Mouse (Mus musculus): ENCODE data around the gene Slamf8. TPM values are rescaled to one million over a fixed set of nuclear protein-coding genes. Genes with fewer than 3 reads are reported as not detected.

The Slamf8 gene
- polyA plus RNA-seq, 1 experiment from 2014 or later: not detected

GRCm38 (mm10) chr1:172551009-172551408 lies 39.4 kb downstream of the Slamf8 start:
- H3K9ac ChIP-seq (ENCODE audit: low read depth, low read length): no peak overlapping the region
- H3K4me2 ChIP-seq (replicated peaks; ENCODE audit: low read depth, low read length): peak overlapping the region; percentile 61
- 0 out of 2 replicates have a peak, but pooled peaks cover 2% of the 10 kb centered on the region for H3K27me3 ChIP-seq (ENCODE audit: control insufficient read depth, insufficient read depth, low read length)
- ATAC-seq (ENCODE audit: low FRiP score) (0 out of 2 replicates have a peak, but pooled peaks have one; percentile 17), DNase-seq (ENCODE audit: low spot score) (no peak)
- no peaks in the 10 kb centered on the region; the same call in 1 of the 2 replicates for H3K4me1 ChIP-seq (replicated peaks; ENCODE audit: control insufficient read depth, insufficient read depth, low read length)
- 55% methylated on average over 7 of the region's 7 CpGs for WGBS
- H3K9me3 ChIP-seq (ENCODE audit: control insufficient read depth, low read length): no peaks in the 10 kb centered on the region
- no peak overlapping the region for H3K4me3 ChIP-seq (ENCODE audit: low read depth, low read length)
- no peak overlapping the region for H3K27ac ChIP-seq (ENCODE audit: low read depth, low read length)
- no peaks in the 10 kb centered on the region for H3K36me3 ChIP-seq (ENCODE audit: control insufficient read depth, insufficient read depth, low read length)

DNA sequence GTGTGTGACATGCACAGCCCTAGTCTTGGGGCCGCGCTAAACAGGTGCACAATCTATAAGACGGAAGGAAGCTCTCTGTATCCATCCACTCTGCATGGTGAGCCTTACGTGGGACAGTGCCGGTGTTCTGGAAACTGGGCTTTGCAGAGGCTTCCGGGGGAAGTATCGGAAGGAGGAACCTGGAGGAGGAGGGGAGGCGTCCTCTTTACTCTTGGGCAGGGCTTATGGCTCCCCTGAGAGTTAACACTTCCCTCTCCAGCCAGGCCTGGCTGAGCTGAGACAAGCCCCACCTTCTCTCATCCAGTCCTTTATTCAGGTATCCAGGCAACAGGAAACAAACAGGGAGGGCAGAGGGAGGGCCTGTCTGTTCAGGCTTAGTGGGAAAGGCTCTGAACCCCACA lies 39.8 kb downstream of the Slamf8 start:
- Histone ChIP-seq H3K9ac (ENCODE audit: low read depth, low read length) (peak overlapping the region; percentile 51), H3K27me3 (ENCODE audit: control insufficient read depth, insufficient read depth, low read length) (0 out of 2 replicates have a peak, but pooled peaks cover 2% of the 10 kb centered on the region), H3K4me1 (replicated peaks; ENCODE audit: control insufficient read depth, insufficient read depth, low read length) (no peaks in the 10 kb centered on the region; the same call in 1 of the 2 replicates), H3K4me2 (replicated peaks; ENCODE audit: low read depth, low read length) (peak overlapping the region; percentile 61), H3K4me3 (ENCODE audit: low read depth, low read length) (peak overlapping the region; percentile 34), H3K36me3 (ENCODE audit: control insufficient read depth, insufficient read depth, low read length) (no peaks in the 10 kb centered on the region), H3K27ac (ENCODE audit: low read depth, low read length) (no peak overlapping the region), H3K9me3 (ENCODE audit: control insufficient read depth, low read length) (no peaks in the 10 kb centered on the region)
- under 1% methylated on average over 8 of the region's 8 CpGs for WGBS
- ATAC-seq (ENCODE audit: low FRiP score) (peak; percentile 90), DNase-seq (ENCODE audit: low spot score) (peak; percentile 66)

DNA sequence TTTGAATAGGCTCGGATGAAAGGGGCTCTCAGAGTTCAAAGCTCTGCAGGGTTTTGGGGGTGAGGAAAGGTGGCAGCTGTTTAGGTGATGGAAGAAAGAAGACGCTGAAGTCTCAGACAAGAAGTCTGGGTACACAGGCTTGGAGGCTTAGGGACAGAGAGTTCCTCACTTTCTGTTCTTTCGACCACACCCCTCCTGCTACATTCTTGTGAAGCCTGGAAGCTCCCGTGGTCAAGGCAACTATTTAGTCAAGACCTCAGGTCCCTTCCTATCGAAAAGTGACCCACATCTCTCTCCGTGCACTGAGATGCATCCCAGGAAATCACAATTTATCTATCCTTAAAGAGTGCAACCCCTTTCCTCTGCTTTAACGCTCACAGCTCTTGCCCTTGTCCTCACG lies 40.7 kb downstream of the Slamf8 start:
- Histone ChIP-seq H3K4me3 (ENCODE audit: low read depth, low read length) (peak overlapping the region; percentile 34), H3K27me3 (ENCODE audit: control insufficient read depth, insufficient read depth, low read length) (0 out of 2 replicates have a peak, but pooled peaks cover 2% of the 10 kb centered on the region), H3K9me3 (ENCODE audit: control insufficient read depth, low read length) (no peaks in the 10 kb centered on the region), H3K4me2 (replicated peaks; ENCODE audit: low read depth, low read length) (peak overlapping the region; percentile 61), H3K36me3 (ENCODE audit: control insufficient read depth, insufficient read depth, low read length) (no peaks in the 10 kb centered on the region), H3K4me1 (replicated peaks; ENCODE audit: control insufficient read depth, insufficient read depth, low read length) (no peaks in the 10 kb centered on the region; the same call in 1 of the 2 replicates), H3K27ac (ENCODE audit: low read depth, low read length) (no peak overlapping the region), H3K9ac (ENCODE audit: low read depth, low read length) (0 out of 2 replicates have a peak overlapping the region, but pooled peaks have one; percentile 51)
- DNase-seq (ENCODE audit: low spot score) (no peak), ATAC-seq (ENCODE audit: low FRiP score) (no peak)
- WGBS: 6% methylated on average over 8 of the region's 8 CpGs

GRCm38 (mm10) chr1:172549314-172549713 lies 41.1 kb downstream of the Slamf8 start:
- Histone ChIP-seq H3K9me3 (ENCODE audit: control insufficient read depth, low read length) (no peaks in the 10 kb centered on the region), H3K9ac (ENCODE audit: low read depth, low read length) (no peak overlapping the region), H3K4me3 (ENCODE audit: low read depth, low read length) (no peak overlapping the region), H3K36me3 (ENCODE audit: control insufficient read depth, insufficient read depth, low read length) (no peaks in the 10 kb centered on the region), H3K27ac (ENCODE audit: low read depth, low read length) (no peak overlapping the region), H3K27me3 (ENCODE audit: control insufficient read depth, insufficient read depth, low read length) (0 out of 2 replicates have a peak, but pooled peaks cover 2% of the 10 kb centered on the region), H3K4me2 (replicated peaks; ENCODE audit: low read depth, low read length) (no peak overlapping the region), H3K4me1 (replicated peaks; ENCODE audit: control insufficient read depth, insufficient read depth, low read length) (no peaks in the 10 kb centered on the region; the same call in 1 of the 2 replicates)
- DNase-seq (ENCODE audit: low spot score) (no peak), ATAC-seq (ENCODE audit: low FRiP score) (no peak)
- 9% methylated on average over 2 of the region's 2 CpGs for WGBS

- H3K9me3 ChIP-seq (ENCODE audit: control insufficient read depth, low read length): no peaks in the 10 kb centered on the region
- no peak overlapping the region for H3K9ac ChIP-seq (ENCODE audit: low read depth, low read length)
- H3K4me3 ChIP-seq (ENCODE audit: low read depth, low read length): no peak overlapping the region
- no peaks in the 10 kb centered on the region; the same call in 1 of the 2 replicates for H3K4me1 ChIP-seq (replicated peaks; ENCODE audit: control insufficient read depth, insufficient read depth, low read length)
- no peak overlapping the region for H3K4me2 ChIP-seq (replicated peaks; ENCODE audit: low read depth, low read length)
- H3K27me3 ChIP-seq (ENCODE audit: control insufficient read depth, insufficient read depth, low read length): 0 out of 2 replicates have a peak, but pooled peaks cover 2% of the 10 kb centered on the region
- ATAC-seq (ENCODE audit: low FRiP score) (no peak), DNase-seq (ENCODE audit: low spot score) (no peak)
- WGBS: 43% methylated on average over 7 of the region's 7 CpGs
- no peaks in the 10 kb centered on the region for H3K36me3 ChIP-seq (ENCODE audit: control insufficient read depth, insufficient read depth, low read length)
- no peak overlapping the region for H3K27ac ChIP-seq (ENCODE audit: low read depth, low read length)
These were observed 41.9 kb downstream of the Slamf8 start for GRCm38 (mm10) chr1:172548501-172548900.

- ATAC-seq (ENCODE audit: low FRiP score): no peak
- 88% methylated on average over 4 of the region's 4 CpGs for WGBS
These were observed 44.3 kb downstream of the Slamf8 start for GRCm38 (mm10) chr1:172546062-172546461.

DNA sequence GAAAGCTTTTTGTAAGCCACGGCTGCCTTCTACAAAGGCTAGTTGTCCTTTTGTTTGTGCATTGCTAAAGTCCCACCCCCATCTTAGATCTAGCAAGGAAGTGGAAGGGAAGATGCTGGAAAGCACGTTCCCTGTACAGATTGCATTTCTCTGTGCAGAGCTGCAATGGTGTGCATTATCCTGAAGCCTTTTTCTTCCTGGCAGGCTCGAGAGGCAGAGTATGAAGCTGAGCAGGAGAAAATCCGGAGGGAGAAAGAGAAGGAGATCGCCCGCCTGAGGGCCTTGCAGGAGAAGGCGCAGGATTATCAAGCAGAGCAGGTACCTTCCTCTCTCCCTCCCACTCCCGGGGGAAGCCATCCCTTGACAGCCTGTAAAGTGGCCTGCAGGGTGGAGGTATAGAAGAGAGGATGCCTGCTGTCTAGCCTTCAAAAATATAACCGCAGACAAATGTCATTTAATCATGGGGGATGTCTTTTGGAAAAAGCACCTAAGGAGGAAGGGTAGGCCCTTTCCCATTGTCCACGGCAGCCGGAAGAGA lies 50.0 kb downstream of the Slamf8 start:
- Histone ChIP-seq H3K27ac (ENCODE audit: low read depth, low read length) (no peak overlapping the region), H3K27me3 (ENCODE audit: control insufficient read depth, insufficient read depth, low read length) (no peaks in the 10 kb centered on the region), H3K9me3 (ENCODE audit: control insufficient read depth, low read length) (no peaks in the 10 kb centered on the region), H3K4me3 (ENCODE audit: low read depth, low read length) (no peak overlapping the region), H3K4me1 (replicated peaks; ENCODE audit: control insufficient read depth, insufficient read depth, low read length) (no peaks in the 10 kb centered on the region), H3K36me3 (ENCODE audit: control insufficient read depth, insufficient read depth, low read length) (no peaks in the 10 kb centered on the region), H3K9ac (ENCODE audit: low read depth, low read length) (no peak overlapping the region), H3K4me2 (replicated peaks; ENCODE audit: low read depth, low read length) (no peak overlapping the region)
- DNase-seq (ENCODE audit: low spot score) (no peak), ATAC-seq (ENCODE audit: low FRiP score) (no peak)
- WGBS: 57% methylated on average over 11 of the region's 11 CpGs

More at GRCm38 (mm10) chr1:172546062-172546461, 44.3 kb downstream of the Slamf8 start:
- Histone ChIP-seq H3K36me3 (ENCODE audit: control insufficient read depth, insufficient read depth, low read length) (no peaks in the 10 kb centered on the region), H3K27me3 (ENCODE audit: control insufficient read depth, insufficient read depth, low read length) (no peaks in the 10 kb centered on the region), H3K4me3 (ENCODE audit: low read depth, low read length) (no peak overlapping the region), H3K9me3 (ENCODE audit: control insufficient read depth, low read length) (no peaks in the 10 kb centered on the region), H3K4me2 (replicated peaks; ENCODE audit: low read depth, low read length) (no peak overlapping the region), H3K9ac (ENCODE audit: low read depth, low read length) (no peak overlapping the region), H3K4me1 (replicated peaks; ENCODE audit: control insufficient read depth, insufficient read depth, low read length) (no peaks in the 10 kb centered on the region; the same call in 1 of the 2 replicates), H3K27ac (ENCODE audit: low read depth, low read length) (no peak overlapping the region)
- no peak for DNase-seq (ENCODE audit: low spot score)

GRCm38 (mm10) chr1:172539827-172540226 lies 50.5 kb downstream of the Slamf8 start:
- H3K9ac ChIP-seq (ENCODE audit: low read depth, low read length): no peak overlapping the region
- DNase-seq (ENCODE audit: low spot score) (no peak), ATAC-seq (ENCODE audit: low FRiP score) (no peak)
- WGBS: 72% methylated on average over 6 of the region's 6 CpGs
- H3K27me3 ChIP-seq (ENCODE audit: control insufficient read depth, insufficient read depth, low read length): no peaks in the 10 kb centered on the region
- no peak overlapping the region for H3K4me3 ChIP-seq (ENCODE audit: low read depth, low read length)
- H3K4me1 ChIP-seq (replicated peaks; ENCODE audit: control insufficient read depth, insufficient read depth, low read length): no peaks in the 10 kb centered on the region
- no peaks in the 10 kb centered on the region for H3K36me3 ChIP-seq (ENCODE audit: control insufficient read depth, insufficient read depth, low read length)
- no peaks in the 10 kb centered on the region for H3K9me3 ChIP-seq (ENCODE audit: control insufficient read depth, low read length)
- H3K4me2 ChIP-seq (replicated peaks; ENCODE audit: low read depth, low read length): no peak overlapping the region
- no peak overlapping the region for H3K27ac ChIP-seq (ENCODE audit: low read depth, low read length)

DNA sequence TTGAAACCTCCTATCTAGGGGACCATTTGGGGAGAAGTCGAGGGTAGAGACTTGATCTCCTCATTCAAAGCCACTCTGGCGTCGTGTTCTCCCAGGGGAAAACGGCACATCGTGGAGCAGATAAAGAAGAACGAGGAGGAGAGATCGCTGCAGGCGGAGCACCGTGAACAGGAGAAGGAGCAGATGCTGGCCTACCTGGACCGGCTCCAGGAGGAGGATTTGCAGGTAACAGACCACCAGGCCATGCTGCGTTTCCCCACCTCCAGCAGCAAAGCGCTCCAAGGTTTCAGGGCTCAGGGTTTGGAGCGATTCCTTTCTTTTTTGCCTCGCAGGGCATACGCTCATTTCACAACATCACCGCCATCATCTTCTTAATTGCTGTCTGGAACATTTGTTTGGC lies 55.3 kb downstream of the Slamf8 start:
- 80% methylated on average over 16 of the region's 16 CpGs for WGBS
- no peak overlapping the region for H3K27ac ChIP-seq (ENCODE audit: low read depth, low read length)
- H3K9ac ChIP-seq (ENCODE audit: low read depth, low read length): no peak overlapping the region
- H3K27me3 ChIP-seq (ENCODE audit: control insufficient read depth, insufficient read depth, low read length): no peaks in the 10 kb centered on the region
- no peaks in the 10 kb centered on the region for H3K9me3 ChIP-seq (ENCODE audit: control insufficient read depth, low read length)
- no peaks in the 10 kb centered on the region for H3K36me3 ChIP-seq (ENCODE audit: control insufficient read depth, insufficient read depth, low read length)
- no peak overlapping the region for H3K4me2 ChIP-seq (replicated peaks; ENCODE audit: low read depth, low read length)
- H3K4me1 ChIP-seq (replicated peaks; ENCODE audit: control insufficient read depth, insufficient read depth, low read length): no peaks in the 10 kb centered on the region
- DNase-seq (ENCODE audit: low spot score) (no peak), ATAC-seq (ENCODE audit: low FRiP score) (no peak)
- H3K4me3 ChIP-seq (ENCODE audit: low read depth, low read length): no peak overlapping the region

Measured in hindbrain, embryonic 11.5 days (tissue).